Mouse (Mus musculus): ENCODE measurements at regions not wholly inside any gene's neighbourhood (a gene's known extent, or its start where the extent isn't known, plus 50 kb on each side); places are given as distances from the start of the nearest gene placed in this dataset.

- peaks cover 0 to 5% of the 10 kb centered on the region in 2 experiments; a peak in 1 of 4 replicates for H3K4me1 ChIP-seq (ENCODE audit: control insufficient read depth in 1 of 2, insufficient read depth in 2 of 2)
- H3K27ac ChIP-seq (ENCODE audit: insufficient read depth, low read depth) = no peak overlapping the region
- H3K9me3 ChIP-seq (replicated peaks; ENCODE audit: low read length) = no peaks in the 10 kb centered on the region
- H3K27me3 ChIP-seq (replicated peaks) = no peaks in the 10 kb centered on the region
- no peak overlapping the region for H3K4me3 ChIP-seq (replicated peaks in 1 of 3; ENCODE audit: low read depth in 2 of 3, low read length in 2 of 3, poor library complexity in 1 of 3)
- no peaks in the 10 kb centered on the region for H3K79me2 ChIP-seq (replicated peaks; ENCODE audit: control insufficient read depth, extremely low read depth, insufficient read depth, poor library complexity, severe bottlenecking)
- dilution Hi-C loops (cut with MboI; ENCODE audit: extremely low pct_ligation_motif_present, extremely low pct_unique_long_range_greater_than_20kb, low sequenced_read_pairs) = no loop called here
- H3K9ac ChIP-seq (ENCODE audit: insufficient read depth, low read depth) = no peak overlapping the region
- in situ Hi-C loops (cut with MboI; ENCODE audit: low pct_ligation_motif_present, low pct_unique_long_range_greater_than_20kb, low sequenced_read_pairs) = no loop called here
- TF ChIP-seq HCFC1 (IDR thresholded peaks at IDR 0.05; ENCODE audit: low read depth, low read length) (no peak), ZKSCAN1 (IDR thresholded peaks at IDR 0.05; ENCODE audit: borderline replicate concordance, low read depth, low read length) (no peak), POLR2A (IDR thresholded peaks at IDR 0.05; ENCODE audit: low read depth, low read length) (no peak), MAFK (IDR thresholded peaks at IDR 0.05; ENCODE audit: insufficient replicate concordance, low read length) (no peak), SIN3A (IDR thresholded peaks at IDR 0.05; ENCODE audit: low read length) (no peak), MAZ (IDR thresholded peaks at IDR 0.05; ENCODE audit: low read depth, low read length) (no peak), JUN (IDR thresholded peaks at IDR 0.05; ENCODE audit: insufficient read depth, low read depth, low read length) (no peak), NRF1 (IDR thresholded peaks at IDR 0.05; ENCODE audit: low read depth, low read length) (no peak), GABPA (IDR thresholded peaks at IDR 0.05; ENCODE audit: insufficient replicate concordance, low read depth, low read length) (no peak), USF1 (IDR thresholded peaks at IDR 0.05; ENCODE audit: low read depth, low read length) (no peak), ZC3H11A (IDR thresholded peaks at IDR 0.05; ENCODE audit: low read depth, low read length) (no peak), SMC3 (IDR thresholded peaks at IDR 0.05; ENCODE audit: low read depth, low read length) (no peak), E2F4 (IDR thresholded peaks at IDR 0.05; ENCODE audit: insufficient replicate concordance, low read depth, low read length) (no peak)
- DNase-seq (ENCODE audit: extremely low read depth) = no peak
- H3K4me2 ChIP-seq (ENCODE audit: insufficient read depth, low read depth, poor library complexity, severe bottlenecking) = no peak overlapping the region
- no peaks in the 10 kb centered on the region for H3K36me3 ChIP-seq (replicated peaks in 1 of 2; ENCODE audit: control insufficient read depth in 1 of 2, insufficient read depth in 1 of 2, low read length in 1 of 2)
These were observed 53.5 kb upstream of the March10 start for GRCm38 (mm10) chr11:105510056-105510455.

- Histone ChIP-seq H3K36me3 (replicated peaks in 1 of 2; ENCODE audit: control insufficient read depth in 1 of 2, insufficient read depth in 1 of 2, low read length in 1 of 2) (no peaks in the 10 kb centered on the region), H3K27ac (ENCODE audit: insufficient read depth, low read depth) (no peak overlapping the region), H3K27me3 (replicated peaks) (no peaks in the 10 kb centered on the region), H3K4me2 (ENCODE audit: insufficient read depth, low read depth, poor library complexity, severe bottlenecking) (no peak overlapping the region), H3K9ac (ENCODE audit: insufficient read depth, low read depth) (no peak overlapping the region), H3K79me2 (replicated peaks; ENCODE audit: control insufficient read depth, extremely low read depth, insufficient read depth, poor library complexity, severe bottlenecking) (no peaks in the 10 kb centered on the region), H3K9me3 (replicated peaks; ENCODE audit: low read length) (no peaks in the 10 kb centered on the region), H3K4me3 (replicated peaks in 1 of 3; ENCODE audit: low read depth in 2 of 3, low read length in 2 of 3, poor library complexity in 1 of 3) (no peak overlapping the region), H3K4me1 (ENCODE audit: control insufficient read depth in 1 of 2, insufficient read depth in 2 of 2) (peaks cover 0 to 5% of the 10 kb centered on the region in 2 experiments; a peak in 1 of 4 replicates)
- dilution Hi-C loops (cut with MboI; ENCODE audit: extremely low pct_ligation_motif_present, extremely low pct_unique_long_range_greater_than_20kb, low sequenced_read_pairs) = no loop called here
- DNase-seq (ENCODE audit: extremely low read depth) = no peak
- TF ChIP-seq CHD2 (IDR thresholded peaks at IDR 0.05; ENCODE audit: low read length) = no peak
- TF ChIP-seq UBTF (IDR thresholded peaks at IDR 0.05; ENCODE audit: low read depth, low read length) = no peak
- no peak for TF ChIP-seq RCOR1 (conservative IDR thresholded peaks at IDR 0.05; ENCODE audit: low read depth, low read length)
- no peak for TF ChIP-seq ELF1 (IDR thresholded peaks at IDR 0.05; ENCODE audit: low read depth, low read length)
- no peak for TF ChIP-seq NRF1 (IDR thresholded peaks at IDR 0.05; ENCODE audit: low read depth, low read length)
- no peak for TF ChIP-seq RAD21 (IDR thresholded peaks at IDR 0.05; ENCODE audit: low read depth, low read length)
- TF ChIP-seq MXI1 (IDR thresholded peaks at IDR 0.05; ENCODE audit: low read depth, low read length) = no peak
- no peak for TF ChIP-seq TBP (conservative IDR thresholded peaks at IDR 0.05; ENCODE audit: low read depth, low read length)
- no peak for TF ChIP-seq PAX5 (IDR thresholded peaks at IDR 0.05; ENCODE audit: low read length)
- in situ Hi-C loops (cut with MboI; ENCODE audit: low pct_ligation_motif_present, low pct_unique_long_range_greater_than_20kb, low sequenced_read_pairs) = no loop called here
These were observed 52.1 kb upstream of the March10 start for GRCm38 (mm10) chr11:105508660-105509038.
